Mouse (Mus musculus) liver, adult 2 months (tissue): Measurements from ENCODE around the gene Slc16a5. TPM values are rescaled to one million over a fixed set of nuclear protein-coding genes. Genes with fewer than 3 reads are reported as not detected.

Source experiments
- DNase-seq: peaks from one replicate; pipeline ENCODE4 v3.0.0-alpha.2; 2011; ENCODE audit warnings: low read depth, low spot score; ENCODE audit errors: extremely low read depth
- H3K27ac ChIP-seq: fragments of 200-500 bp; replicated peaks from 2 replicates; pipeline ENCODE4 v1.5.1; 2012; ENCODE audit warnings: low read depth, mild to moderate bottlenecking, control low read depth, inconsistent platforms, low read length; ENCODE audit not compliant: insufficient read depth
- H3K27me3 ChIP-seq: fragments of 200-500 bp; 2 replicates; pipeline ENCODE4 v1.6.1; 2012; ENCODE audit warnings: mild to moderate bottlenecking, moderate library complexity, low read length, inconsistent platforms; ENCODE audit not compliant: control insufficient read depth, insufficient read depth
- H3K36me3 ChIP-seq: fragments of 200-500 bp; 2 replicates; pipeline ENCODE4 v1.6.1; 2012; ENCODE audit warnings: low read length, inconsistent platforms; ENCODE audit not compliant: control insufficient read depth, insufficient read depth
- H3K4me1 ChIP-seq: fragments of 200-500 bp; 2 replicates; pipeline ENCODE4 v1.6.1; 2011; ENCODE audit warnings: low read length; ENCODE audit not compliant: control insufficient read depth, insufficient read depth
- H3K4me3 ChIP-seq: fragments of 200-500 bp; 2 replicates; pipeline ENCODE4 v1.5.1; 2011; ENCODE audit warnings: low read depth, mild to moderate bottlenecking, control low read depth, low read length, moderate library complexity; ENCODE audit not compliant: insufficient read depth
- H3K79me2 ChIP-seq: fragments of 200-500 bp; 2 replicates; pipeline ENCODE4 v1.6.1; 2012; ENCODE audit warnings: inconsistent platforms, mild to moderate bottlenecking, low read length, moderate library complexity; ENCODE audit not compliant: control insufficient read depth, insufficient read depth
- H3K9ac ChIP-seq: fragments of 200-500 bp; 2 replicates; pipeline ENCODE4 v1.6.1; 2012; ENCODE audit warnings: low read depth, mild to moderate bottlenecking, control low read depth, inconsistent platforms, low read length
- CTCF ChIP-seq: fragments of 200-500 bp; IDR thresholded peaks from 2 replicates; pipeline ENCODE4 v1.5.1; 2011; ENCODE audit warnings: low read depth, low read length, control low read depth
- POLR2A ChIP-seq: fragments of 200-500 bp; IDR thresholded peaks from 2 replicates; pipeline ENCODE4 v1.6.1; 2011; ENCODE audit warnings: low read length, control low read depth; ENCODE audit not compliant: insufficient read depth; ENCODE audit errors: extremely low read depth
- WGBS: fragments of 180-500 bp; shearing (Covaris S2); methylation state at CpG from one replicate; pipeline ENCODE4 v1.1.7; 2018; 5-methylcytosine and 5-hydroxymethylcytosine counted together
- polyA plus RNA-seq: library from polyadenylated mRNA; depleted of rRNA; stranded (reverse); fragments of >200 nt; gene quantifications from 2 replicates; pipeline ENCODE4 v1.2.3, GENCODE M21; 2012; rRNA removed
- total RNA-seq: library from RNA; depleted of rRNA; stranded (reverse); fragments of >200 nt; gene quantifications from 2 replicates; pipeline ENCODE4 v1.2.3, GENCODE M21; 2014; rRNA removed

The Slc16a5 gene
- total RNA-seq: 23.0 and 36.3 TPM in 2 replicates
- 49.1 and 101 TPM in 2 replicates for polyA plus RNA-seq

- TF ChIP-seq POLR2A (0 out of 2 replicates have a peak, but pooled peaks have one; percentile 27), CTCF (peak; percentile 15; the same call in 1 of the 2 replicates)
- peak within 1 kb of the TSS; percentile 58 for H3K4me3 ChIP-seq
Observed at GRCm38 (mm10) chr11:115462243-115462891, at the start of gene Slc16a5. Slc16a5 (plus strand) TSS chr11:115462474.

GRCm38 (mm10) chr11:115419531-115420237 is 42.6 kb upstream of the Slc16a5 start, which contains the start of the genes Atp5h and Kctd2:
Atp5h (minus strand) TSS chr11:115419962.
Kctd2 (plus strand) TSS chr11:115420128.
- no peaks in the 10 kb centered on the region for H3K27me3 ChIP-seq
- H3K4me3 ChIP-seq: peak within 1 kb of the TSS; percentile 99
- H3K36me3 ChIP-seq: peaks cover 15% of the 10 kb centered on the region
- H3K79me2 ChIP-seq: peaks cover 6% of the 10 kb centered on the region; the same call in 1 of the 2 replicates
- peaks cover 11% of the 10 kb centered on the region for H3K4me1 ChIP-seq
- H3K9ac ChIP-seq: peak within 1 kb of the TSS; percentile 92
- TF ChIP-seq CTCF: no peak
- peak; percentile 69 for TF ChIP-seq POLR2A
- WGBS: 4% methylated on average over 51 of the region's 56 CpGs
- H3K27ac ChIP-seq: peak within 1 kb of the TSS; percentile 92
- peak; percentile 92 for DNase-seq

More at GRCm38 (mm10) chr11:115462243-115462891, at the start of gene Slc16a5:
- peaks cover 21% of the 10 kb centered on the region for H3K4me1 ChIP-seq
- H3K79me2 ChIP-seq: no peaks in the 10 kb centered on the region
- no peaks in the 10 kb centered on the region for H3K27me3 ChIP-seq
- H3K27ac ChIP-seq: peak within 1 kb of the TSS; percentile 83
- DNase-seq: peak; percentile 91
- peak within 1 kb of the TSS; percentile 75 for H3K9ac ChIP-seq
- 32% methylated on average over 16 of the region's 16 CpGs for WGBS
- no peaks in the 10 kb centered on the region for H3K36me3 ChIP-seq

GRCm38 (mm10) chr11:115420336-115421190 is 41.7 kb upstream of the Slc16a5 start:
- peaks cover 9% of the 10 kb centered on the region; the same call in 1 of the 2 replicates for H3K36me3 ChIP-seq
- peak overlapping the region; percentile 91 for H3K4me3 ChIP-seq
- H3K9ac ChIP-seq: peak overlapping the region; percentile 92
- under 1% methylated on average over 45 of the region's 45 CpGs for WGBS
- H3K27ac ChIP-seq: peak overlapping the region; percentile 70
- no peaks in the 10 kb centered on the region for H3K27me3 ChIP-seq
- DNase-seq: peak; percentile 40
- TF ChIP-seq POLR2A (no peak), CTCF (no peak)
- peaks cover 6% of the 10 kb centered on the region; the same call in 1 of the 2 replicates for H3K79me2 ChIP-seq
- H3K4me1 ChIP-seq: peaks cover 11% of the 10 kb centered on the region

GRCm38 (mm10) chr11:115421328-115421727 is 40.9 kb upstream of the Slc16a5 start:
- TF ChIP-seq POLR2A: no peak
- TF ChIP-seq CTCF: no peak
- H3K9ac ChIP-seq: no peak overlapping the region
- H3K36me3 ChIP-seq: peaks cover 11% of the 10 kb centered on the region; the same call in 1 of the 2 replicates
- no peaks in the 10 kb centered on the region for H3K27me3 ChIP-seq
- DNase-seq: no peak
- no peak overlapping the region for H3K27ac ChIP-seq
- peaks cover 11% of the 10 kb centered on the region for H3K4me1 ChIP-seq
- peaks cover 6% of the 10 kb centered on the region; the same call in 1 of the 2 replicates for H3K79me2 ChIP-seq
- no peak overlapping the region for H3K4me3 ChIP-seq
- 0% methylated on average over 1 of the region's 1 CpGs for WGBS

GRCm38 (mm10) chr11:115421972-115422371 is 40.3 kb upstream of the Slc16a5 start:
- Histone ChIP-seq H3K79me2 (peaks cover 6% of the 10 kb centered on the region; the same call in 1 of the 2 replicates), H3K9ac (no peak overlapping the region), H3K4me1 (peaks cover 11% of the 10 kb centered on the region), H3K36me3 (peaks cover 9% of the 10 kb centered on the region; the same call in 1 of the 2 replicates), H3K27ac (no peak overlapping the region), H3K4me3 (no peak overlapping the region), H3K27me3 (no peaks in the 10 kb centered on the region)
- no peak for DNase-seq
- 88% methylated on average over 16 of the region's 16 CpGs for WGBS
- TF ChIP-seq POLR2A: no peak
